Mouse (Mus musculus) ES-Bruce4 (cell line): ENCODE results near the gene Tmem120a. TPM values are rescaled to one million over a fixed set of nuclear protein-coding genes. Genes with fewer than 3 reads are reported as not detected.
A peak's percentile ranks its signal among the peaks of the same experiment; 100 is the strongest.

Experiments
- H3K27ac ChIP-seq: 2 replicates; pipeline ENCODE4 v1.5.1; 2012; ENCODE audit warnings: low read length, inconsistent platforms; ENCODE audit not compliant: insufficient read depth
- H3K27me3 ChIP-seq: 2 replicates; pipeline ENCODE4 v1.6.1; 2012; ENCODE audit warnings: mild to moderate bottlenecking, low read length, inconsistent platforms; ENCODE audit not compliant: control insufficient read depth, poor library complexity, insufficient read depth, severe bottlenecking
- H3K36me3 ChIP-seq: 2 replicates; pipeline ENCODE4 v1.6.1; 2012; ENCODE audit warnings: inconsistent platforms, mild to moderate bottlenecking, low read length, moderate library complexity; ENCODE audit not compliant: control insufficient read depth, poor library complexity, insufficient read depth, severe bottlenecking
- H3K4me1 ChIP-seq: one replicate; pipeline ENCODE4 v1.8.1; 2011; ENCODE audit warnings: low read length; ENCODE audit not compliant: control insufficient read depth, insufficient read depth
- H3K4me3 ChIP-seq: 2 replicates; pipeline ENCODE4 v1.5.1; 2011; ENCODE audit warnings: low read depth, mild to moderate bottlenecking, low read length
- H3K9ac ChIP-seq: 2 replicates; pipeline ENCODE4 v1.6.1; 2012; ENCODE audit warnings: low read depth, mild to moderate bottlenecking, inconsistent platforms; ENCODE audit not compliant: poor library complexity, severe bottlenecking
- H3K9me3 ChIP-seq: replicated peaks from 2 replicates; pipeline ENCODE4 v1.6.1; 2012; ENCODE audit warnings: mild to moderate bottlenecking, low read length, inconsistent platforms; ENCODE audit not compliant: control insufficient read depth, poor library complexity, insufficient read depth, severe bottlenecking
- CTCF ChIP-seq: IDR thresholded peaks from one replicate; pipeline ENCODE4 v1.8.1; 2011; ENCODE audit warnings: low read depth, low read length
- EP300 ChIP-seq: IDR thresholded peaks from 2 replicates; pipeline ENCODE4 v1.6.1; 2011; ENCODE audit warnings: low read depth, low read length; ENCODE audit not compliant: insufficient read depth
- POLR2A ChIP-seq: IDR thresholded peaks from one replicate; pipeline ENCODE4 v1.8.1; 2011; ENCODE audit warnings: low read length; ENCODE audit not compliant: insufficient read depth
- polyA plus RNA-seq: library from polyadenylated mRNA; stranded (reverse); fragments of >200 nt; gene quantifications from 2 replicates; pipeline ENCODE4 v1.2.4, GENCODE M21; 2011; ENCODE audit warnings: low read depth; ENCODE audit not compliant: missing spikeins, insufficient read depth, insufficient read length

The Tmem120a gene
- polyA plus RNA-seq, 1 experiment, result 63.7 TPM

- H3K9ac ChIP-seq, result no peak overlapping the region
- no peaks in the 10 kb centered on the region for H3K9me3 ChIP-seq
- H3K27me3 ChIP-seq, result no peaks in the 10 kb centered on the region
- H3K4me1 ChIP-seq, result peaks cover 8% of the 10 kb centered on the region
- 0 out of 2 replicates have a peak, but pooled peaks cover 4% of the 10 kb centered on the region for H3K36me3 ChIP-seq
- TF ChIP-seq POLR2A (no peak), EP300 (0 out of 2 replicates have a peak, but pooled peaks have one; percentile 33)
- no peak overlapping the region for H3K4me3 ChIP-seq
- H3K27ac ChIP-seq, result no peak overlapping the region
These were observed 7.7 kb downstream of the Tmem120a start for GRCm38 (mm10) chr5:135736544-135736943.

GRCm38 (mm10) chr5:135735741-135736140, 8.5 kb downstream of the Tmem120a start:
- Histone ChIP-seq H3K4me3 (no peak overlapping the region), H3K9me3 (no peaks in the 10 kb centered on the region), H3K4me1 (peaks cover 8% of the 10 kb centered on the region), H3K9ac (no peak overlapping the region), H3K27me3 (no peaks in the 10 kb centered on the region), H3K27ac (no peak overlapping the region), H3K36me3 (0 out of 2 replicates have a peak, but pooled peaks cover 4% of the 10 kb centered on the region)
- no peak for TF ChIP-seq CTCF
- no peak for TF ChIP-seq EP300
- no peak for TF ChIP-seq POLR2A

GRCm38 (mm10) chr5:135734057-135734680, 10.1 kb downstream of the Tmem120a start:
- no peak overlapping the region for H3K27ac ChIP-seq
- H3K9ac ChIP-seq, result peak overlapping the region; percentile 16
- TF ChIP-seq POLR2A (no peak), CTCF (no peak), EP300 (no peak)
- H3K36me3 ChIP-seq, result 0 out of 2 replicates have a peak, but pooled peaks cover 4% of the 10 kb centered on the region
- no peaks in the 10 kb centered on the region for H3K27me3 ChIP-seq
- H3K9me3 ChIP-seq, result no peaks in the 10 kb centered on the region
- H3K4me1 ChIP-seq, result peaks cover 8% of the 10 kb centered on the region
- peak overlapping the region; percentile 53 for H3K4me3 ChIP-seq

GRCm38 (mm10) chr5:135733071-135733470, 11.2 kb downstream of the Tmem120a start:
- Histone ChIP-seq H3K9ac (no peak overlapping the region), H3K9me3 (no peaks in the 10 kb centered on the region), H3K36me3 (0 out of 2 replicates have a peak, but pooled peaks cover 4% of the 10 kb centered on the region), H3K4me3 (peak overlapping the region; percentile 53), H3K4me1 (peaks cover 8% of the 10 kb centered on the region), H3K27me3 (no peaks in the 10 kb centered on the region), H3K27ac (no peak overlapping the region)
- no peak for TF ChIP-seq POLR2A
- no peak for TF ChIP-seq CTCF
- TF ChIP-seq EP300, result no peak

- Histone ChIP-seq H3K36me3 (0 out of 2 replicates have a peak, but pooled peaks cover 4% of the 10 kb centered on the region), H3K9me3 (no peaks in the 10 kb centered on the region), H3K4me3 (no peak overlapping the region), H3K27me3 (no peaks in the 10 kb centered on the region), H3K9ac (no peak overlapping the region), H3K27ac (no peak overlapping the region), H3K4me1 (peaks cover 4% of the 10 kb centered on the region)
- no peak for TF ChIP-seq POLR2A
- TF ChIP-seq CTCF, result no peak
- no peak for TF ChIP-seq EP300
These were observed 12.9 kb downstream of the Tmem120a start for GRCm38 (mm10) chr5:135731322-135731721.

- Histone ChIP-seq H3K27ac (no peak overlapping the region), H3K9me3 (no peaks in the 10 kb centered on the region), H3K4me1 (peaks cover 4% of the 10 kb centered on the region), H3K9ac (no peak overlapping the region), H3K36me3 (0 out of 2 replicates have a peak, but pooled peaks cover 4% of the 10 kb centered on the region), H3K4me3 (no peak overlapping the region), H3K27me3 (no peaks in the 10 kb centered on the region)
- no peak for TF ChIP-seq CTCF
- no peak for TF ChIP-seq EP300
- TF ChIP-seq POLR2A, result no peak
These were observed 13.3 kb downstream of the Tmem120a start for GRCm38 (mm10) chr5:135730916-135731315.
